Mouse (Mus musculus) thymus, postnatal 4 days (tissue): ENCODE measurements around the gene Tns1.

Experiments
- DNase-seq: peaks from one replicate; pipeline ENCODE4 v3.0.0; 2021

The Tns1 gene

GRCm38 (mm10) chr1:74030285-74030684 lies 94.0 kb downstream of the Tns1 start:
- no peak for DNase-seq

GRCm38 (mm10) chr1:74029669-74030068 lies 94.6 kb downstream of the Tns1 start:
- DNase-seq: no peak

- no peak for DNase-seq
Observed at GRCm38 (mm10) chr1:74028881-74029266, 95.4 kb downstream of the Tns1 start.

- no peak for DNase-seq
Observed at GRCm38 (mm10) chr1:74028118-74028880, 96.0 kb downstream of the Tns1 start.

GRCm38 (mm10) chr1:74027559-74028091 lies 96.6 kb downstream of the Tns1 start:
- no peak for DNase-seq

GRCm38 (mm10) chr1:74026703-74027195 lies 97.5 kb downstream of the Tns1 start:
- DNase-seq: no peak

GRCm38 (mm10) chr1:74025651-74026226 lies 98.5 kb downstream of the Tns1 start:
- no peak for DNase-seq

- no peak for DNase-seq
Observed at GRCm38 (mm10) chr1:74025227-74025626, 99.0 kb downstream of the Tns1 start.

GRCm38 (mm10) chr1:74024452-74025190 lies 99.6 kb downstream of the Tns1 start:
- no peak for DNase-seq

GRCm38 (mm10) chr1:74022998-74023397 lies 101.3 kb downstream of the Tns1 start:
- no peak for DNase-seq

GRCm38 (mm10) chr1:74022536-74022935 lies 101.7 kb downstream of the Tns1 start:
- DNase-seq: no peak

GRCm38 (mm10) chr1:74020235-74020634 lies 104.0 kb downstream of the Tns1 start:
- DNase-seq: no peak

GRCm38 (mm10) chr1:74017399-74018172 lies 106.7 kb downstream of the Tns1 start:
- no peak for DNase-seq

GRCm38 (mm10) chr1:74016618-74017017 lies 107.6 kb downstream of the Tns1 start:
- no peak for DNase-seq

- DNase-seq: no peak
Observed at GRCm38 (mm10) chr1:74015513-74016234, 108.6 kb downstream of the Tns1 start.

- no peak for DNase-seq
Observed at GRCm38 (mm10) chr1:74014538-74015327, 109.5 kb downstream of the Tns1 start.

- DNase-seq: no peak
Observed at GRCm38 (mm10) chr1:74013296-74014031, 110.8 kb downstream of the Tns1 start.

- no peak for DNase-seq
Observed at GRCm38 (mm10) chr1:74012706-74013105, 111.5 kb downstream of the Tns1 start.

- no peak for DNase-seq
Observed at GRCm38 (mm10) chr1:74009495-74009894, 114.8 kb downstream of the Tns1 start.

GRCm38 (mm10) chr1:74008966-74009365 lies 115.3 kb downstream of the Tns1 start:
- DNase-seq: no peak
